Mouse (Mus musculus) heart, embryonic 14.5 days (tissue): Measurements from ENCODE around the gene Il18bp. TPM values are rescaled to one million over a fixed set of nuclear protein-coding genes. Genes with fewer than 3 reads are reported as not detected.

Source experiments
- ATAC-seq: fragments of 200-750 bp; cut with Nextera tagmentation; 2 replicates; pipeline ENCODE4 v1.8.0; 2017; ENCODE audit warnings: low read depth, moderate TSS enrichment; ENCODE audit not compliant: insufficient number of reproducible peaks, insufficient read depth, low FRiP score
- H3K27ac ChIP-seq, 2 experiments: fragments of 200-500 bp in 1 of 2; fragments of 300-500 bp in 1 of 2; sonication (generic) in 1 of 2; replicated peaks in 1 of 2; 2 replicates each; pipeline ENCODE4 v1.5.1; 2012 to 2014; ENCODE audit warnings: low read depth in 2 of 2, low read length in 2 of 2, control low read depth in 1 of 2, mild to moderate bottlenecking in 1 of 2, mixed read lengths in 1 of 2; ENCODE audit not compliant: control insufficient read depth in 1 of 2, insufficient read depth in 1 of 2
- H3K27me3 ChIP-seq: fragments of 300-500 bp; sonication (generic); 2 replicates; pipeline ENCODE4 v1.6.1; 2014; ENCODE audit warnings: mild to moderate bottlenecking, low read length, control low read depth; ENCODE audit not compliant: control insufficient read depth, insufficient read depth
- H3K36me3 ChIP-seq: fragments of 300-500 bp; sonication (generic); 2 replicates; pipeline ENCODE4 v1.6.1; 2014; ENCODE audit warnings: mild to moderate bottlenecking, control low read depth, low read length, mixed read lengths; ENCODE audit not compliant: control insufficient read depth, insufficient read depth
- H3K4me1 ChIP-seq, 2 experiments: fragments of 200-500 bp in 1 of 2; fragments of 300-500 bp in 1 of 2; sonication (generic) in 1 of 2; 2 replicates each; pipeline ENCODE4 v1.6.1; 2012 to 2014; ENCODE audit warnings: low read length in 2 of 2, control low read depth in 1 of 2, mixed read lengths in 1 of 2; ENCODE audit not compliant: control insufficient read depth in 2 of 2, insufficient read depth in 2 of 2
- H3K4me2 ChIP-seq: fragments of 300-500 bp; sonication (generic); 2 replicates; pipeline ENCODE4 v1.6.1; 2014; ENCODE audit warnings: mild to moderate bottlenecking, low read length
- H3K4me3 ChIP-seq, 2 experiments: fragments of 200-500 bp in 1 of 2; fragments of 300-500 bp in 1 of 2; sonication (generic) in 1 of 2; 2 replicates each; pipeline ENCODE4 v1.5.1; 2012 to 2014; ENCODE audit warnings: low read length in 2 of 2, mild to moderate bottlenecking in 2 of 2, control low read depth in 1 of 2, low read depth in 1 of 2, moderate library complexity in 1 of 2; ENCODE audit not compliant: control insufficient read depth in 1 of 2, insufficient read depth in 1 of 2
- H3K9ac ChIP-seq: fragments of 300-500 bp; sonication (generic); 2 replicates; pipeline ENCODE4 v1.6.1; 2014; ENCODE audit warnings: mild to moderate bottlenecking, low read length
- H3K9me3 ChIP-seq: fragments of 300-500 bp; sonication (generic); 2 replicates; pipeline ENCODE4 v1.6.1; 2016; ENCODE audit warnings: low read length, control low read depth; ENCODE audit not compliant: control insufficient read depth
- WGBS: fragments of 180-500 bp; shearing (Covaris S2); extraction: QIAGEN DNeasy Blood & Tissue Kit; methylation state at CpG from one replicate; pipeline ENCODE4 v1.1.7; 2014; 5-methylcytosine and 5-hydroxymethylcytosine counted together
- polyA plus RNA-seq: library from polyadenylated mRNA; unstranded; fragments of >200 nt; fragmentation: Nextera tagmentation; extraction: Ambion mirVana; gene quantifications from 2 replicates; pipeline ENCODE4 v1.2.1, GENCODE M21; 2014

The Il18bp gene
- polyA plus RNA-seq, 1 experiment from 2014 or later, result 2.1 TPM

GRCm38 (mm10) chr7:102019362-102019761 is 872 bp upstream of the Il18bp start:
- no peak overlapping the region for H3K4me3 ChIP-seq
- H3K27me3 ChIP-seq, result no peaks in the 10 kb centered on the region
- no peak overlapping the region for H3K27ac ChIP-seq
- 57% methylated on average over 3 of the region's 3 CpGs for WGBS
- ATAC-seq, result no peak
- H3K9ac ChIP-seq, result no peak overlapping the region
- H3K36me3 ChIP-seq, result peaks cover 85% of the 10 kb centered on the region
- no peak overlapping the region for H3K4me2 ChIP-seq
- no peaks in the 10 kb centered on the region for H3K9me3 ChIP-seq
- peaks cover 0 to 9% of the 10 kb centered on the region in 2 experiments for H3K4me1 ChIP-seq

GRCm38 (mm10) chr7:102018034-102018433 is 456 bp downstream of the Il18bp start:
- no peak for ATAC-seq
- 53% methylated on average over 7 of the region's 7 CpGs for WGBS
- Histone ChIP-seq H3K9ac (no peak overlapping the region), H3K4me1 (peaks cover 0 to 9% of the 10 kb centered on the region in 2 experiments), H3K27me3 (no peaks in the 10 kb centered on the region), H3K4me2 (no peak overlapping the region; the same call in 1 of the 2 replicates), H3K36me3 (peaks cover 88% of the 10 kb centered on the region), H3K9me3 (no peaks in the 10 kb centered on the region), H3K27ac (peak overlapping the region; percentile 29 to 42; a peak in 3 of 4 replicates), H3K4me3 (no peak overlapping the region)

- Histone ChIP-seq H3K4me1 (peaks cover 0 to 9% of the 10 kb centered on the region in 2 experiments), H3K9me3 (no peaks in the 10 kb centered on the region), H3K9ac (no peak overlapping the region), H3K4me2 (no peak overlapping the region; the same call in 1 of the 2 replicates), H3K36me3 (peaks cover 88% of the 10 kb centered on the region), H3K27ac (peak overlapping the region; percentile 22 to 42; a peak in 3 of 4 replicates), H3K27me3 (no peaks in the 10 kb centered on the region), H3K4me3 (no peak overlapping the region)
- no peak for ATAC-seq
- WGBS, result 72% methylated on average over 5 of the region's 5 CpGs
Observed at GRCm38 (mm10) chr7:102017452-102017851, 1.0 kb downstream of the Il18bp start.

GRCm38 (mm10) chr7:102016936-102017335 is 1.6 kb downstream of the Il18bp start:
- no peak overlapping the region for H3K9ac ChIP-seq
- peak overlapping the region in 1 of 2 experiments; percentile 42; a peak in 1 of 4 replicates for H3K27ac ChIP-seq
- H3K4me2 ChIP-seq, result no peak overlapping the region

GRCm38 (mm10) chr7:102014995-102015394 is 3.5 kb downstream of the Il18bp start:
- no peak overlapping the region for H3K4me2 ChIP-seq
- H3K4me3 ChIP-seq, result no peak overlapping the region
- no peaks in the 10 kb centered on the region for H3K27me3 ChIP-seq
- no peak overlapping the region for H3K9ac ChIP-seq
- no peak for ATAC-seq
- WGBS, result 87% methylated on average over 2 of the region's 2 CpGs
- H3K36me3 ChIP-seq, result peaks cover 99% of the 10 kb centered on the region
- no peaks in the 10 kb centered on the region for H3K9me3 ChIP-seq
- peaks cover 0 to 9% of the 10 kb centered on the region in 2 experiments for H3K4me1 ChIP-seq
- H3K27ac ChIP-seq, result no peak overlapping the region

More at GRCm38 (mm10) chr7:102016936-102017335, 1.6 kb downstream of the Il18bp start:
- Histone ChIP-seq H3K27me3 (no peaks in the 10 kb centered on the region), H3K36me3 (peaks cover 88% of the 10 kb centered on the region), H3K9me3 (no peaks in the 10 kb centered on the region), H3K4me3 (no peak overlapping the region), H3K4me1 (peaks cover 0 to 9% of the 10 kb centered on the region in 2 experiments)
- WGBS, result 81% methylated on average over 4 of the region's 4 CpGs
- no peak for ATAC-seq

GRCm38 (mm10) chr7:102013416-102013815 is 5.1 kb downstream of the Il18bp start:
- 81% methylated on average over 8 of the region's 8 CpGs for WGBS
- Histone ChIP-seq H3K27me3 (no peaks in the 10 kb centered on the region), H3K9ac (no peak overlapping the region), H3K9me3 (no peaks in the 10 kb centered on the region), H3K4me2 (no peak overlapping the region), H3K27ac (no peak overlapping the region), H3K4me1 (peaks cover 0 to 9% of the 10 kb centered on the region in 2 experiments), H3K36me3 (peaks cover 99% of the 10 kb centered on the region), H3K4me3 (no peak overlapping the region)
- ATAC-seq, result no peak

GRCm38 (mm10) chr7:102011855-102012254 is 6.6 kb downstream of the Il18bp start:
- Histone ChIP-seq H3K4me1 (no peaks in the 10 kb centered on the region), H3K9me3 (no peaks in the 10 kb centered on the region), H3K27me3 (no peaks in the 10 kb centered on the region), H3K36me3 (peaks cover 100% of the 10 kb centered on the region), H3K4me2 (no peak overlapping the region), H3K4me3 (no peak overlapping the region), H3K9ac (no peak overlapping the region), H3K27ac (no peak overlapping the region)
- no peak for ATAC-seq
- 92% methylated on average over 9 of the region's 9 CpGs for WGBS

- Histone ChIP-seq H3K4me2 (no peak overlapping the region), H3K9ac (no peak overlapping the region), H3K27me3 (no peaks in the 10 kb centered on the region), H3K4me1 (no peaks in the 10 kb centered on the region), H3K4me3 (no peak overlapping the region), H3K9me3 (no peaks in the 10 kb centered on the region), H3K27ac (no peak overlapping the region), H3K36me3 (peaks cover 99% of the 10 kb centered on the region)
- no peak for ATAC-seq
- WGBS, result 90% methylated on average over 1 of the region's 1 CpGs
Observed at GRCm38 (mm10) chr7:102006520-102006919, 12.0 kb downstream of the Il18bp start.
